Mouse (Mus musculus) layer of hippocampus, postnatal 25 days (tissue): ENCODE measurements around the gene Spdef. TPM values are rescaled to one million over a fixed set of nuclear protein-coding genes. Genes with fewer than 3 reads are reported as not detected.

Experiments used
- DNase-seq, 2 experiments: peaks; one replicate each; pipeline ENCODE4 v3.0.0; 2022; ENCODE audit warnings: mixed read lengths in 2 of 2, low spot score in 1 of 2; ENCODE audit errors: extremely low spot score in 1 of 2
- total RNA-seq, 2 experiments: library from RNA; stranded (reverse); gene quantifications; 2 replicates each; pipeline ENCODE4 v1.2.3; 2021

The Spdef gene
- total RNA-seq, 2 experiments from 2014 or later, result not detected

DNA sequence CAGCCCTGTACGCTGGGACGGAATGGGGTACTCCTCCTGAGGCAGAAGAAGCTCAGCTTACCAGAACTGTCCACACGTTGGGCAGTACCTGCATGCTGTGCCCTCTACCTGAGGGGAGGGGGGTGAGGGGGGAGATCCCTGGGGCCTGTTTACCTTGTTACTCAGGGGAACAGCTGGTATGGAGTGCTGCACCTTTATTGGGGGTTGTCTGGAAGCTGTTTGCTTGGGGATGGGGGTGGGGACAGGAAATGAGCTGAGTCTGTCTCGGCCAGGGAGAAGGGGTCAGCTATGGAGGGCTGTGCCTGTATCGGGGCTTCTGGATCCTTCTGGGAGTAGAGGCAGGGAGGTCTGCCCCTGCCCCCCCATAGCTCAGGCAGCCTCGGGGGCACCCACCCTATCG lies 2.2 kb downstream of the Spdef start:
- DNase-seq, result no peak

GRCm38 (mm10) chr17:27725412-27725811 lies 3.3 kb downstream of the Spdef start:
- no peak for DNase-seq

GRCm38 (mm10) chr17:27725011-27725410 lies 3.7 kb downstream of the Spdef start:
- no peak for DNase-seq

DNA sequence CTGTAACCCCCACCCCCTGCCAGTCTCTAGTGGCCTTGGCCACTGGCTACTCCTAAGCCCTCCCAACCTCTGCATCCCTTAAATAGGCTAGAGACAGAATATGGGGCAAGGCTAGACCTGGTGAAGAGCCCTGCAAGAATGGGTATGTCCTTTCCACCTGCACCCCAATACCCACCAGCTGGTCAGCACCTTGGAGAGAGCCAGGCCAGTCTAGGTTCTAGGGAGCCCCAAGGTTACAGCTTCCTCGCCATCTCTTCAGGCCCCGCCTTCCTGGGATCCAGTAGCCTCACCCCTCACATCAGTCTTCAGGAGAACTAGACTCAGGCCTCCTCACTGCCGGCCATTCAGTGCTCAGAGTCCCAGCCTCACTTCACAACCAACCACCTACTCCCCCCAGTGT lies 4.4 kb downstream of the Spdef start:
- DNase-seq, result no peak

GRCm38 (mm10) chr17:27721125-27721664 lies 7.6 kb downstream of the Spdef start:
- DNase-seq, result peak in 1 of 2 experiments; percentile 53

GRCm38 (mm10) chr17:27720326-27720725 lies 8.4 kb downstream of the Spdef start:
- no peak for DNase-seq

DNA sequence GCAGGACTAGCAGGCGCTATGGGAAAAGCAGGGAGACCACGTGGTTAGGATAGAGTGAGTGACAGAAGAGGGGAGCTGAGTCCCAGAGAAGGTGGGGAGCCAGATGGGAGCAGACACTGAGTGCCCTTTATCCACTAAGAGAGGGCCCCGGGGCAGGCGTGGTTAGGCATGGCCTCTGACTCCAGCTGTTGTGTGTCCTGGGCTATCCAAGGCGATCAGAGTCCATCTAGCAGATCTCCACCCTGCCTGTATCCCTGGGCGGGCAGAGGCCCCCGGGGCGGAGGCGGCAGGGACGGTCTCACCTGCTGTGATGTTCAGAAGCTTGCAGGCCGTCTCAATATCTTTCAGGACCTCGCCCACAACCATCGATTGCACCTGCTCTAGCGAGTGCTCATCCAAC lies 9.1 kb downstream of the Spdef start:
- no peak for DNase-seq

DNA sequence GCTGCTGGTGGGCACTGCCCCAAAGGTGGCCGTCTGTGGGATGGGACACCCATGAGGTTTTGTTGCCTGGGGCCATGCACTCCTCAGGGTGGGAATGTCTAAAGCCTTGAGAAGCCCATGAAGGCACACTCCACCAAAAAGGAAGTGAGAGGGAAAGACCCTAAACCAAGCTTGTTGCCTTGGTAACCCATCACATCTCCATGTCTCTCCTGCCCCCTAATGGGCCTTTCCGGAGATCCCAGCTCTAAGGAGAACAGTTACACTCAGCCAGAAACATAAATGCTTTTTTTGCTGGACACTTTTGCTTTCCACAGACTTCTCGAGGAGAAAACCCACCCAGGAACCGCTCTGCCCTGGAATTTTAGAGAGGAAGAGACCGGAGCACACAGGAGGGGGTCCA lies 10.5 kb downstream of the Spdef start:
- DNase-seq, result no peak

DNA sequence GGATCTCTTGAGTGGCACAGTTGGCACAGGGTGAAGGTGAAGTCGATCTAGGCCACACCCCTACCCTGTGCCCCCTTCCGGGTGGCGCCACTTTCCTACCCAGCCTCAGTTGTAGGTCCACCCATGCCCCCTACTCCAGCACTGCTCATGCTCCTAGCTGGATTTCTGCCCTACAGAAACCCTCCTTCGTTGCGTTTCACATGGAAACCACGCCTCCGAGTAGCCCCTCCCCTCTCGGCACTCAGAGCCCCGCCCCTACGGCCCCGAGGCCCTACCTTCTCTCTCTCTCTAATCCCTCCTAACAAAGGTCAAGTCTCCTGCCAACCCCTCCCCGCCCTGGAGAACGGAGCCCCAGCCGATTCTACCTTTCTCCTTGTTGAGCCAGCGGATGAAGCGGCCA lies 12.0 kb downstream of the Spdef start:
- no peak for DNase-seq

DNA sequence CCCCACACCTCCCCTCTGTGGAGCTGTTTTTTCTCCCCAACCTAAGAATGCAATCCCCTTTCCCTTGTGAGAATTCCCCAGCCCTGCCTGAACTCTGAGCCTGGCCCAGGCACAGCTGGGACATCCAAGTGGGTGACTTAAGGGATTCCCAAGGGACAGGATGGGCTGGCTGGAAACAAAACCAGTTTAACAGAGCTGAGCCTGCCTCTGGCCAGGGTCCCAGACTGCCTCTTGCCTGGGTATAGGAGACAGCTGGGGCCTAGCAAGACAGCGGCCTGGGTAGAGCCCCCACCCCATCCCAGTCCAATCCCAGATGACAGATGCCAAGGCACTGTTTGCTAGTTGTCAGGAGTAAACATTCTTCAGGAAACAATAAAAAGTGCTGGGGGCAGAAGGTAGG lies 15.9 kb downstream of the Spdef start:
- DNase-seq, result no peak

GRCm38 (mm10) chr17:27709650-27710049 lies 19.1 kb downstream of the Spdef start:
- no peak for DNase-seq

DNA sequence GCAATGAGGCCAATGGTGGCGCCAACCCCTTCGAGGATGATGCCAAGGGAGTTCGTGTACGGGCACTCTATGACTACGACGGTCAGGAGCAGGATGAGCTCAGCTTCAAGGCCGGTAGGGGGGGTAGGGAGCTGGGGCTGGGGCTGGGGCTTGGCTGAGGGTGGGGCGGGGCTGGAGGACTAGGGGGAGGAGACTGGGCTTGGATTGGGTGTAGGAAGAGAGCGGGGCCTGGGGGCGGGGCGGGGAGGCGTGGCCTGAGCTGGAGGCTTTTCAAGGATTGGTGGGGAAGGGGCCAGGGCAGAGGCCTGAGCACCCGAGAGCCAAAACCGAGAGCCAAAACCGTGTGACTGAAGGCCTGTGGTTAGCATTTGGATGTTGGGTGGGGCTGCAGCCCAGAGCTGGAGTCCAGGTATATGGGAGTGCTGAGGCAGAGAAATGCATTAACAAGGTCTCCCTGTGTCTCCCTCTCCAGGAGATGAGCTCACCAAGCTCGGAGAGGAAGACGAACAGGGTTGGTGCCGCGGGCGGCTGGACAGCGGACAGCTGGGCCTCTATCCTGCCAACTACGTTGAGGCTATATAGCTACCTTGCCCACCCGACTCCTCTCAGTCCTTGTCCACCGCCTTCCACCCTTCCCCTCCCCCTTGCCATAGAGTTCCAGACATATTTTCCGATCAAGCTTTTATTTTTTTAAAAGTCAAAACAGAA lies 20.6 kb downstream of the Spdef start:
- no peak for DNase-seq

- no peak for DNase-seq
Observed at GRCm38 (mm10) chr17:27705661-27706060, 23.1 kb downstream of the Spdef start.

- DNase-seq, result peak in 1 of 2 experiments; percentile 47
Observed at GRCm38 (mm10) chr17:27703961-27704621, 24.7 kb downstream of the Spdef start.

DNA sequence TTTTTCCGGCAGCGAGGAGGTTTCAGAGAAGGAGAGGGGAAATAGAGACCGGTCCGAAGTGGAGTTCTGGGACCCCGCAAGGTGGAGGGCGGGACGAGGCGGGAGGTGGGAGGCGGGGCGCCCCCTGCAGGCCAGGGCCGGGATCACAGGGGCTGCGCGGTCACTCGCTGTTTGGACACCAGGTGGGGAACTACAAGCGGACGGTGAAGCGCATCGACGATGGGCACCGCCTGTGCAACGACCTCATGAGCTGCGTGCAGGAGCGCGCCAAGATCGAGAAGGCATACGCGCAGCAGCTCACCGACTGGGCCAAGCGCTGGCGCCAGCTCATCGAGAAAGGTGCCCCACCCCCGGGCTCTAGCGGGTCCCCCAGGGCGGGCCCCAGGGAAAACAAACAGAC lies 26.2 kb downstream of the Spdef start:
- DNase-seq, result peak in 1 of 2 experiments; percentile 56

DNA sequence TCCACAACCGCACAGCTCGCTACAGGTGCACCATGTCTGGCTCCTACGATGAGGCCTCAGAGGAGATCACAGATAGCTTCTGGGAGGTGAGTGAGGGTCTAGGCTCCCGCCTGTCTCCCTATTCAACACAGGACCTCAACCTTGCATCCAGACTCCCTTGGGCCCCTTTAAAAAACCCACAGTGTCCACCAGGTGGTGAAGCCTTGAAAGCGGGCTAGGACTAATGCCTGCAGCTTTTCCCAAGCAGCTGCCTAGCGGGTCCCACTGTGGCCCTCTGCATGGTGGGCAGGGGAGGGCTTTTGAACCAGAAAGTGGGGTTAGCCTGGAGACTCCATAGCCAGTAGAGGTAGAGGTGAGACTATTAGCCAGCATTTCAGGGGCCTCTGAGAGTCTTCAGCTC lies 26.9 kb downstream of the Spdef start:
- no peak for DNase-seq

DNA sequence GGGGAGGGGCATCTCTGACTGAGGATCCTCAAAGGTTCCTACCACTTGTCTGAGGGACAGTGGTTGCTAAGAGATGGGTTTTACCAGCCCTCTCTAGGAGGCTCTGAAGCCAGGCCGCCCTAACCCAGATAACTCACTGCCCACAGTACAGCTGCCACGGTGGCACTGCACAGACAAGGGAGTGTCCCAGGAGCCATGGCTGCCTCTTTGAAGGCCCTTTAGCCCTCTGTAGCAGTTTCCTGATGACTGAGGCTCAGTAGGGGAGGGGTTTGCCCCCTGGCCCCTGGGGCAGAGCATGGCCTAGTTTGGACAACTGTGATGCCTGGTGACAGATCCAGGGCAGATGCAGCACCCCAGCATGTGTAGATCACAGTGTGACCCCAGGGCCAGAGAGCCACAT lies 27.9 kb downstream of the Spdef start:
- DNase-seq, result no peak

- no peak for DNase-seq
Observed at GRCm38 (mm10) chr17:27699641-27700244, 29.0 kb downstream of the Spdef start.

GRCm38 (mm10) chr17:27690993-27691693 lies 37.6 kb downstream of the Spdef start:
- DNase-seq, result no peak

- DNase-seq, result no peak
Observed at GRCm38 (mm10) chr17:27686395-27686794, 42.4 kb downstream of the Spdef start.

DNA sequence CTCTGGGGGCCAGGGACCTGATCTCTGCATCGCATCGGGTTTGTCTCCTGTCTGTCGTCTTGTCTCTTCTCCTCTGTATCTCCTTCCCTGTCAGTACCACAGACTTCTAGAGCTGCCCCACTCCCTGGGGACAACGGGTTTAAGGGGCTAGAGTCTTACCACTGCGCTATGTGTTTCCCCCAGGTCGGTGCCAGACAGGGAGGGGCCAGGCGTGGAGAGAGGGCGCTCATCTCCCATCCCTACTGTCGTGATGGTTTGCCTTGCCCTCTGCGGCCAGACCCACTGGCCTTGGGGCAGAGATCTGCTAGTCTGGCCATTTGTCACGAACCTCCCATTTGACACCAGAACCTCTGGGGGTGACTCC lies 43.2 kb downstream of the Spdef start:
- no peak for DNase-seq
